Mouse (Mus musculus): ENCODE measurements at regions not wholly inside any gene's neighbourhood (a gene's known extent, or its start where the extent isn't known, plus 50 kb on each side); places are given as distances from the start of the nearest gene placed in this dataset.
"Not testable (repeated sequence)": the region's sequence is repeated elsewhere in the genome, so short reads cannot be mapped to it uniquely, and the experiment has no call there.

- DNase-seq (ENCODE audit: low spot score in 2 of 2), result no peak
Measured at GRCm38 (mm10) chr1:83970641-83971285, 393.2 kb downstream of the Pid1 start.

GRCm38 (mm10) chr1:83964631-83965030 lies 399.3 kb downstream of the Pid1 start:
- DNase-seq (ENCODE audit: low spot score in 2 of 2), result not testable (repeated sequence)

- DNase-seq (ENCODE audit: low spot score in 2 of 2), result no peak
Measured at GRCm38 (mm10) chr1:83961761-83962160, 402.2 kb downstream of the Pid1 start.

- DNase-seq (ENCODE audit: low spot score in 2 of 2), result no peak
Measured at GRCm38 (mm10) chr1:83959756-83960155, 404.2 kb downstream of the Pid1 start.

- no peak for DNase-seq (ENCODE audit: low spot score in 2 of 2)
Measured at GRCm38 (mm10) chr1:83922900-83923299, 441.1 kb downstream of the Pid1 start.

GRCm38 (mm10) chr1:83915454-83915853 lies 448.5 kb downstream of the Pid1 start:
- no peak for DNase-seq (ENCODE audit: low spot score in 2 of 2)

- no peak for DNase-seq (ENCODE audit: low spot score in 2 of 2)
Measured at GRCm38 (mm10) chr1:83907347-83907746, 456.6 kb downstream of the Pid1 start.

- no peak for DNase-seq (ENCODE audit: low spot score in 2 of 2)
Measured at GRCm38 (mm10) chr1:83906906-83907305, 457.1 kb downstream of the Pid1 start.

- no peak for DNase-seq (ENCODE audit: low spot score in 2 of 2)
Measured at GRCm38 (mm10) chr1:83900135-83900534, 463.8 kb downstream of the Pid1 start.

- DNase-seq (ENCODE audit: low spot score in 2 of 2), result no peak
Measured at GRCm38 (mm10) chr1:83896650-83897049, 467.3 kb downstream of the Pid1 start.

GRCm38 (mm10) chr1:83879109-83879399 lies 471.1 kb upstream of the Sphkap start:
- DNase-seq (ENCODE audit: low spot score in 2 of 2), result no peak

- no peak for DNase-seq (ENCODE audit: low spot score in 2 of 2)
Measured at GRCm38 (mm10) chr1:83878330-83879108, 470.5 kb upstream of the Sphkap start.

- peak in 1 of 2 experiments; percentile 11 for DNase-seq (ENCODE audit: low spot score in 2 of 2)
Measured at GRCm38 (mm10) chr1:83870853-83871567, 463.0 kb upstream of the Sphkap start.

GRCm38 (mm10) chr1:83869046-83869445 lies 461.0 kb upstream of the Sphkap start:
- DNase-seq (ENCODE audit: low spot score in 2 of 2), result no peak

- no peak for DNase-seq (ENCODE audit: low spot score in 2 of 2)
Measured at GRCm38 (mm10) chr1:83862541-83862940, 454.5 kb upstream of the Sphkap start.

- no peak for DNase-seq (ENCODE audit: low spot score in 2 of 2)
Measured at GRCm38 (mm10) chr1:83862128-83862527, 454.1 kb upstream of the Sphkap start.

- DNase-seq (ENCODE audit: low spot score in 2 of 2), result no peak
Measured at GRCm38 (mm10) chr1:83859732-83860424, 451.9 kb upstream of the Sphkap start.

- DNase-seq (ENCODE audit: low spot score in 2 of 2), result no peak
Measured at GRCm38 (mm10) chr1:83853996-83854395, 446.0 kb upstream of the Sphkap start.

- DNase-seq (ENCODE audit: low spot score in 2 of 2), result no peak
Measured at GRCm38 (mm10) chr1:83851081-83851480, 443.1 kb upstream of the Sphkap start.

GRCm38 (mm10) chr1:83848414-83848813 lies 440.4 kb upstream of the Sphkap start:
- DNase-seq (ENCODE audit: low spot score in 2 of 2), result no peak

GRCm38 (mm10) chr1:83847992-83848391 lies 440.0 kb upstream of the Sphkap start:
- no peak for DNase-seq (ENCODE audit: low spot score in 2 of 2)

- DNase-seq (ENCODE audit: low spot score in 2 of 2), result no peak
Measured at GRCm38 (mm10) chr1:83844827-83845379, 436.9 kb upstream of the Sphkap start.

Data from left cerebral cortex, adult 8-10 months (tissue).